Mouse (Mus musculus) ovary, adult 18-20 months (tissue): ENCODE measurements around the gene Galm.
"Not testable (repeated sequence)": the region's sequence is repeated elsewhere in the genome, so short reads cannot be mapped to it uniquely, and the experiment has no call there.

Source experiments
- DNase-seq: peaks from one replicate; pipeline ENCODE4 v3.0.0; 2022; ENCODE audit warnings: low spot score, mixed read lengths

Gene Galm

DNA sequence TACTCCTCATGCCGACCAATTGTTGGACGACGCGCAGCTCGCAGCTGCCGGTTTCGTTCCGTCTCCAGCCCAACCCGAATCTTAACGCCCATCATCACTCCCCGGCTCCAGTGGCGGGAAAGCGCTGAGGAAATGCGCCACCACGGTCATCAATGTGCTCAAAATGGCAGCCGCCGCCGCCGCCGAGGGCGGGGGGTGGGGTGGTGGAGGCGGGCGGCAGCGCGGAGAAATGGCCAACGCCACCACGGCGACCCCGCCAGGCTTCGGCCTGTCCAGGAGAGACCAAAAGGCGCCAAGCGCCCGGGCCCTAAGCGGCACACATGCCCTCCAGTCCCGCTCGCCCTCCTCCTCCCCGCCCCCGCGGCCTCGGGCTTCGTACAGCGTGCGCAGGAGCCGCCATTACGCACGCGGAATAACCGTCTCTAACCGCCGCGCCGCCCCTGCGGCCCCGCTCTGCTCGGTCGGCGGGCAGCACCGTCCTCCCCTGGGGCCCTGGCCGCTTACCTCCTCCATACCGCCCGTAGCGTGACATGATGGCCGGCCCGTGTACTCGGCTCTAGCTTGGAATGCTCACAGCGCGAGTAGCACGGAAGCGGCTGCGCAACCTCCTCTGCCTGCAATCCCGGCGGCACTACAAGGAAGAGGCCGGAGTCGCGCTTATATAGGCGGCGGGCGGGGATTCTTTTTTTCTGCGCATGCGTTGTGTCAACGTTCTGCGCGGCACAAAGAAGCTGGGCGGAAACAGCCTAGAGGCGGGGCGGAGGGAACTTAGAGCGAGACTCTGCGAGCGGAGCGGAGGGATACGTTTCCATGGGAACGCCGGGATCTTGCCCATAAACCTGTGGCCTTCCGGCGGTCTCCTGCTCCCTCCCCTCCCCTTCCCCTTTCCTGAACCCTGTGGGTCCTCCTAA is 79.7 kb downstream of the Galm start, which contains the start of the genes Srsf7 and Ttc39d:
TSS of gene Srsf7 (minus strand) at position 637 of the 911 bp plus-strand sequence.
TSS of gene Ttc39d (plus strand) at position 790 of the 911 bp plus-strand sequence.
- DNase-seq, result peak; percentile 96

DNA sequence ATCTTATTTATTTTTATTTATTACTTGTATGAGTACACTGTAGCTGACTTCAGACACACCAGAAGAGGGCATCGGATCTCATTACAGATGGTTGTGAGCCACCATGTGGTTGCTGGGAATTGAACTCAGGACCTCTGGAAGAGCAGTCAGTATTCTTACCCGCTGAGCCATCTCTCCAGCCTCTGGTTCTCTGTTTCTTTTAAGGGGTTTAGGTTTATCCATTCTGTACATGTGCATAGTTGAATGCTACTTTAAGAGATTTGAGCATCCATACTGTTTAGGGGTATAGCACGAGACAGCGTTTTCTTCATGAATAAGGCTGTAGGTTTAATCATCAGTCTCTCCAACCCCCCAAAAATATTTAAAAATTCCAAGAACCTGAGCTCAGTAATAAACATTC is 86.7 kb downstream of the Galm start:
- DNase-seq, result not testable (repeated sequence)

DNA sequence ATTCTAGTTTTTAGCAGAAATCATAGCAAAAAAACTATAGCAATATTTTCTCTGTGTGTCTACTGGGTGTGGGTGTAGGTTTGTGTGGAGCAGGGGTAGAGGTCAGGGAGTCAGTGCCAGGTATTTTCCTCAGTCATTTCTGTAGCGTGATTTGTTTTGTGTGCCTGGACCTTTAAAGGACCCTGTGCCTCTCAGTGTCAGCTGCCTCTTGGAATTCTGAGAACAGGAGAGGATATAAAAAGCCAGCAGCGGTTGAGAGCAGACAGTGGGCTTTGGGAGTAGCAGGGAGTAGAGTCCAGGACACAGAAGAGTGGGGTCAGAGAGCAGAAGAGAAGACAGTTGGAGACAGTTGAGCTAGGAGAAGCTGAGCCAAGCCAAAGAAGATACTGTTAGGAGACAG is 92.9 kb downstream of the Galm start:
- no peak for DNase-seq

DNA sequence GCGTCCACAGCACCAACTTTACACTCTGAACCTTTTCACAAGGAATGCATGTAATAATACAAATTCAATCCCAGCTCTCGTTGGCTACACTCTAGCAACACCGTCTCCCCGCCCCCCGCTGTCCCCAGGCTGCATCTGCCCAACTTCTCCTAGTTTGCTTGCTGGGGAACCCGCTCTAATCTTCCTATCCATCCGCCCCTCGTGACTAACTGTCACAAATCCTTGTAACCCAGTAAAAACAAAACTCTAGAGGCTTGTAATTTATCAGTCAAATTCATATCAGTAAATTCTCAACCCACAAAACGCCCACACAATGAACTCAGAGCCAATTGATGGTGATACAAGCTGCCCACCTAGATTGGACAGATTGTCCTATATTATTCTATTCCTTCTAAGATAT is 93.9 kb downstream of the Galm start:
- DNase-seq, result no peak

DNA sequence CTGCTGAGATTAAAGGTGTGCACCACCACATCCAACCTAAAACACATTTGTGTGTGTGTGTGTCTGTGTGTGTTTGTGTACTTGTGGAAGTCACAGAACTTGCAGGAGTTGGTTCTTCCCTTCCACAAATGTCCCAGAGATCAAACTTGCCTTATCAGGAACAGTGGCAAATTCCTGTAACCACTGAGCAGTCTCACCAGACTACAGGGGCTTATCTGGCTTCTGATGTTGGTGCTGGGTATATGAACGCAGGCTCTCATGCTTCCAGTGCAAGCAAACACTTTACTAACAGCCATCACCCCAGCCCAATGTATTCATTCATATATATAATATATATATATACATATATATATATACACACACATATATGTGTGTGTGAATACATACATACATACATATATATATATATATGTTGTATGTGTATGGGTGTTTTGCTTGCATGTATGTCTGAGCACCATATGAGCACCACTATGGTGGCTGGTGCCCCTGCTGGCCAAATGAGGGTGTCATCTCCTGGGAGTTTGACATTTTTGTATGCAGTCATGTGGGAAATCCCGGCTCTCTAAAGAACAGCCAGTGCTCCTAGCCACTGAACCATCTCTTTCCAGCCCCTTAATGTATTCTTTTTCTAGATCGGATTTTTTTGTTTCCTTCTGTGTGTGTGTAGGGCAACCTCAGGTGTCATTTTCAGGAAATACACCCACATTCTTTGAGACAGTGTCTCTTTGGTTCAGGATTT is 94.8 kb downstream of the Galm start:
- no peak for DNase-seq

DNA sequence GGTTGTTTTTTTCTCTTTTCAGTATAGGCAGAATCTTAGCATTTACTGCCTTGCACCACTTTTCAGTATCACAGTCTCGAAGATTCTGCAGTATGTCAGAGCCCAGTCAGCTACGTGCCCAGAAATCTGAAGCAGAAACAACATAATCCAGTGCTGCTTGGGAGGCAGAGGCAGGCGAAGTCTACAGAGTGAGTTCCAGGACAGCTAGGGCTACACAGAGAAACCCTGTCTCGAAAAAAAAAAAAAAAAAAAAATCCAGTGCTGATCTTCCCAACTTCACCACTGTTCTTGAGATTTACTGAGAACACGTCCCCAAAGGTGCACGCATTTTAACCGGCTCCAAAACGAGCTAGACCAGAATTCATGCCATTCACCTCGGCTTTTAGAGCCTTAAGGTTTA is 96.6 kb downstream of the Galm start:
- DNase-seq, result no peak

DNA sequence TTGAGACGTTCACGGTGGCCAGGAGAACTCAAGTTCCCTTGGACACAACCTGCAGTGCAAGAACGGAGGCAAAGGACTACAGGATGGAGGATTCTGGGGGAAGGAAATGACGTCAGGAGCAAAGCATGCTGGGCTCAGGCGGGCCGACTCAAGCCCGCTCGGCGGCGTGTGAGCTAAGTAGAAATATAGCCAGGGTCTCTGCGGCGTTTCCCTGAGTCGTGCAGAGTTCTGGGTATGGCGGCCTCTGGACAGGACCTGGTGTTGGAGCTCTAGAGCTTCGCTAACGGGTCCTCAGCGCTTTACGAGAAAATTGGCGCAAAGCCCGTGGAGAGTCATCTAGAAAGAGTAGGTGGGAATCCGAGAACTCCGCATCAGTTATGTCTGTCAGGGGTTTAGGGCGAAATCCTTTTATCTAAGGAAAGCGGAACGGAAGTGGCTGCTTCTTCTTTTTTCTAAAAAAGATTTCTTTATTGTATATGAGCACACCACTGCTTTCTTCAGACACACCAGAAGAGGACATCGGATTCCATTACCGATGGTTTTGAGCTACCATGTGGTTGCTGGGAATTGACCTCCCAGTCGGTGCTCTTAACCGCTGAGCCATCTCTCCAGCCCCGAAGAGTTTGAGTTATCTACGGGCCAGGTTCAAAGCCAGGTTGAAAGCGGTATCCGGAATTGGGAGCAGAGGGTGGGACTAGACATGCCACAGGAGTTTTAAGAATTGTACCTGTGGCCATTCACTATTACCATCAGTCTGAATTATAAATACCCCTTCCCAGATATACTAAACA is 97.2 kb downstream of the Galm start, which contains the start of gene Gemin6:
TSS of gene Gemin6 (plus strand) at position 116 of the 791 bp plus-strand sequence.
- DNase-seq, result peak; percentile 76

DNA sequence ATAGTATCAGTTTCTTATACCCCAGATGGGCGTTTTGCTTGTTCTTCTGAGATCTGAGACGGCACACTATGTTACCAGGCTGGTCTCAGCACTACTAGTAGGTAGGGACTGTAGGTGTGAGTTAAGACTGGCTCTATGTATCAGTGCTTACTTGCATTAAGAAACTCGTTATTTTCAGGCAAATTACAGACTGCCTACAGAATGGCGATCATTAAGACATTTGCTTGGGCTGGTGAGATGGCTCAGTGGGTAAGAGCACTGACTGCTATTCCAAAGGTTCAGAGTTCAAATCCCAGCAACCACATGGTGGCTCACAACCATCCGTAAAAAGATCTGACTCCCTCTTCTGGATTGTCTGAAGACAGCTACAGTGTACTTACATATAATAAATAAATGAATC is 97.9 kb downstream of the Galm start:
- not testable (repeated sequence) for DNase-seq

DNA sequence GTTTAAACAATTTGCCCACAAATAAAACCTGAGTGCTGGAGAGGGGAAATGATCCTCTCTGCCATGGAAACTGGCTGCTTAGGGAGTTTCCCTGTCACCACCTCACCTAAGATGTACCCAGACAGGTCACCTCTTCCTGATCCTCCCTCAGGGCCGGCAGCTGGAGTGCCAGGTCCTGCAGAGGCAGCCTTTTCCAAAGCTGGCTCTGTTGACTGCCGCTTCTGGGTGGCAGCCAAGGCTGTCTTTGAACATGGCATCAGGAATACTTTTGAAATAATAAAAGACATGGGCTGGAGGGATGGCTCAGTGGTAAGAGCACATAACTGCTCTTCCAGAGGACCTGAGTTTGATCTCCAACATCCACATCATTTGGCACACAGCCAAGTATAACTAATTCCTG is 102.1 kb downstream of the Galm start:
- DNase-seq, result no peak

DNA sequence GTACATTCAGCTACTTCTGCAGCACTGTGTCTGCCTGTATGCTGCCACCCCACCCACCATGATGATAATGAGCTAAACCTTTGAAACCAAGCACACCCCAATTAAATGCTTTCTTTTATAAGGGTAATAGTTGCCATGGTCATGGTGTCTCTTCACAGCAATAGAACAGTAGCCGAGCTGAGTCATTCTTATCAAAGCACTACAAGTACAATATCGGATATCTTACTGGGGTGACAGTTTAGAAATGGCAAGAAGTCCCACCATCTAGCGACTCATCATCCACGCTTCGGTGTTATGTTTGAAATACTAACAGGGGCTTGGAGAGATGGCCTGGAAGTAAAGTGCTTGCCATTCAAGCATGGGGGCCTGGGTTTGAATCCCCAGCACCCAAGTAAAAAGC is 106.6 kb downstream of the Galm start:
- no peak for DNase-seq

DNA sequence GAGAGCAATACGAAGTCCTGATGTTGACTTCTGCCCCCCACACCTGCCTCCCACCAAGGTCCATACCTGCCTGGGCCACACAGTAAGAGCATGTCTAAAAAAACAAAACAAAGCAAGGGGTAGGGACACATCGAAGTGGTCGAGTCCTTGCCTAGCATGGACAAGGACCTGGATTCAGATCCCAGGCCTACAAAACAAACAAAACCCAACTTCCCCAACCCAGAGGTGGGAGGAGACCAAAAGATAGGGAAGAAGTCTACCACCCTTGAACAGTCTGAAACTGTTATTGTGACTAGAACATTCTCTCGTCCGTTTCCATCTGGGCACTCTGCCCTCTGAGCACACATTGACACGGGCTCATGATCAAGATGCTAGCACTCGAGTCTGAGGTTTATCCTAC is 107.1 kb downstream of the Galm start:
- no peak for DNase-seq
